ENCODE assay signal across 19 mouse cellular contexts in the genomic region with DNA sequence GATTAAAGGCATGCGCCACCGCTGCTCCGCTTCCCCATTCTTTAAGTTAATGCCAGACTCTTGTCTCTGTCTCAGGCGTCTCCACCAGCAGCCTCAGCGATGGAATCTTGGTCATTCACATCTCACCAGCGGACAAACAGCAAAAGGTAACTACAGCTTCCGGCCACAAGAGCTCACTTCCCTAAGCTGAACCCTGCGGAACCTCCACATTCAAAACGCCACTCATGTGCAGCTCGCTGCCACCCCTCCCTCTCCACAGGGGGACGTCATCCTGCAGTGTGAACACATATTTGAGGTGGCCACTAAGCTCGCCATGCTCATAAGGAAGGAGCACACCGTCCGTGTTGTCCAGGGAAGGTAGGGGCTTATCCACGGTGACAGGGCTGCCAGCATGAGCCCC.
"Had no signal": no experiment of that assay in that cellular context is flagged by ENCODE, and none has a peak within 500 bp of the region (broad histone marks: within the 10 kb centered on the region; RNA-seq: fewer than 3 reads in every experiment).

No protein-coding gene starts in this region.

- ATAC-seq: midbrain, embryonic 13.5 days; midbrain, embryonic 16.5 days had no signal

- H3K27ac ChIP-seq: kidney, embryonic 15.5 days; layer of hippocampus, adult 2 months; liver, embryonic 13.5 days; midbrain, embryonic 10.5 days; midbrain, embryonic 13.5 days had no signal

- H3K9me3 ChIP-seq: kidney, embryonic 15.5 days; liver, embryonic 13.5 days; megakaryocyte, embryonic 14.5 days; midbrain, embryonic 10.5 days; midbrain, embryonic 13.5 days had no signal

- H3K27me3 ChIP-seq: kidney, embryonic 15.5 days; liver, embryonic 13.5 days; megakaryocyte, embryonic 14.5 days; midbrain, embryonic 13.5 days had no signal

- H3K4me3 ChIP-seq: kidney, embryonic 15.5 days; layer of hippocampus, adult 2 months; liver, embryonic 13.5 days; megakaryocyte, embryonic 14.5 days; midbrain, embryonic 10.5 days; midbrain, embryonic 13.5 days had no signal

- H3K4me2 ChIP-seq: kidney, embryonic 15.5 days; liver, embryonic 13.5 days; midbrain, embryonic 13.5 days had no signal

- DNase-seq: kidney, adult 11 months; kidney, adult 8-10 months; kidney, postnatal 10 days; layer of hippocampus, adult 9-11 months; liver, embryonic 13.5 days; lung, adult 2 months; lung, postnatal 14 days; lung, postnatal 4 days; right cerebral cortex, adult 18-20 months; right cerebral cortex, postnatal 14 days; right cerebral cortex, postnatal 4 days; thymus, adult 18-20 months; thymus, postnatal 36 days had no signal

- H3K9ac ChIP-seq: kidney, embryonic 15.5 days; liver, embryonic 13.5 days; midbrain, embryonic 13.5 days had no signal
